Mouse (Mus musculus) lung, embryonic 16.5 days (tissue): ENCODE measurements around the gene Tmprss9. TPM values are rescaled to one million over a fixed set of nuclear protein-coding genes. Genes with fewer than 3 reads are reported as not detected.

Source experiments
- ATAC-seq: fragments of 200-750 bp; cut with Nextera tagmentation; 2 replicates; pipeline ENCODE4 v1.8.0; 2017; ENCODE audit warnings: low read depth, mild to moderate bottlenecking, moderate library complexity
- H3K27ac ChIP-seq: fragments of 300-500 bp; sonication (generic); 2 replicates; pipeline ENCODE4 v1.5.1; 2014; ENCODE audit warnings: mild to moderate bottlenecking, control low read depth, low read length
- H3K27me3 ChIP-seq: fragments of 300-500 bp; sonication (generic); 2 replicates; pipeline ENCODE4 v1.6.1; 2014; ENCODE audit warnings: low read depth, low read length, mixed read lengths; ENCODE audit not compliant: control insufficient read depth, insufficient read depth
- H3K36me3 ChIP-seq: fragments of 300-500 bp; sonication (generic); 2 replicates; pipeline ENCODE4 v1.6.1; 2014; ENCODE audit warnings: low read length; ENCODE audit not compliant: control insufficient read depth, insufficient read depth
- H3K4me1 ChIP-seq: fragments of 300-500 bp; sonication (generic); replicated peaks from 2 replicates; pipeline ENCODE4 v1.6.1; 2014; ENCODE audit warnings: low read length, mixed read lengths; ENCODE audit not compliant: control insufficient read depth, insufficient read depth
- H3K4me2 ChIP-seq: fragments of 300-500 bp; sonication (generic); 2 replicates; pipeline ENCODE4 v1.6.1; 2014; ENCODE audit warnings: low read depth, low read length, control low read depth
- H3K4me3 ChIP-seq: fragments of 300-500 bp; sonication (generic); 2 replicates; pipeline ENCODE4 v1.5.1; 2014; ENCODE audit warnings: mild to moderate bottlenecking, low read length, control low read depth
- H3K9ac ChIP-seq: fragments of 300-500 bp; sonication (generic); 2 replicates; pipeline ENCODE4 v1.6.1; 2014; ENCODE audit warnings: low read length, control low read depth
- H3K9me3 ChIP-seq: fragments of 300-500 bp; sonication (generic); 2 replicates; pipeline ENCODE4 v1.6.1; 2016; ENCODE audit warnings: low read length; ENCODE audit not compliant: control insufficient read depth
- WGBS: fragments of 180-500 bp; shearing (Covaris S2); extraction: QIAGEN DNeasy Blood & Tissue Kit; methylation state at CpG from one replicate; pipeline ENCODE4 v1.1.7; 2014; 5-methylcytosine and 5-hydroxymethylcytosine counted together
- polyA plus RNA-seq: library from polyadenylated mRNA; unstranded; fragments of >200 nt; fragmentation: Nextera tagmentation; extraction: Ambion mirVana; gene quantifications from 2 replicates; pipeline ENCODE4 v1.2.1, GENCODE M21; 2015

Tmprss9 gene
- polyA plus RNA-seq, 1 experiment from 2014 or later: not detected

- no peaks in the 10 kb centered on the region for H3K9me3 ChIP-seq
- no peaks in the 10 kb centered on the region for H3K27me3 ChIP-seq
- ATAC-seq: peak; percentile 88
- under 1% methylated on average over 76 of the region's 81 CpGs for WGBS
- H3K4me3 ChIP-seq: peak within 1 kb of the TSS; percentile 94
- peak within 1 kb of the TSS; percentile 100 for H3K4me2 ChIP-seq
- H3K4me1 ChIP-seq: peaks cover 27% of the 10 kb centered on the region
- peak within 1 kb of the TSS; percentile 25 for H3K27ac ChIP-seq
- peaks cover 12% of the 10 kb centered on the region for H3K36me3 ChIP-seq
- peak within 1 kb of the TSS; percentile 92 for H3K9ac ChIP-seq
Observed at GRCm38 (mm10) chr10:80854913-80855748, 16.5 kb upstream of the Tmprss9 start, which contains the start of the genes Lsm7 and Sppl2b. Lsm7 (minus strand) TSS chr10:80855209. Sppl2b (plus strand) TSS chr10:80855275.

- ATAC-seq: no peak
- Histone ChIP-seq H3K27ac (no peak overlapping the region; the same call in 1 of the 2 replicates), H3K9me3 (no peaks in the 10 kb centered on the region), H3K4me2 (peak overlapping the region; percentile 100), H3K36me3 (peaks cover 12% of the 10 kb centered on the region), H3K4me3 (peak overlapping the region; percentile 94), H3K9ac (peak overlapping the region; percentile 92), H3K27me3 (no peaks in the 10 kb centered on the region), H3K4me1 (peaks cover 27% of the 10 kb centered on the region)
- WGBS: 21% methylated on average over 11 of the region's 11 CpGs
Observed at GRCm38 (mm10) chr10:80855749-80856073, 15.9 kb upstream of the Tmprss9 start.

GRCm38 (mm10) chr10:80856267-80856666, 15.4 kb upstream of the Tmprss9 start:
- peaks cover 27% of the 10 kb centered on the region for H3K4me1 ChIP-seq
- no peak overlapping the region; the same call in none of the 2 replicates for H3K27ac ChIP-seq
- no peaks in the 10 kb centered on the region for H3K9me3 ChIP-seq
- H3K27me3 ChIP-seq: no peaks in the 10 kb centered on the region
- no peak for ATAC-seq
- H3K9ac ChIP-seq: peak overlapping the region; percentile 92
- H3K4me3 ChIP-seq: peak overlapping the region; percentile 94
- H3K4me2 ChIP-seq: peak overlapping the region; percentile 100
- H3K36me3 ChIP-seq: peaks cover 11% of the 10 kb centered on the region
- 46% methylated on average over 3 of the region's 3 CpGs for WGBS

GRCm38 (mm10) chr10:80856908-80857307, 14.7 kb upstream of the Tmprss9 start:
- H3K4me2 ChIP-seq: no peak overlapping the region
- peak overlapping the region; percentile 17; the same call in 1 of the 2 replicates for H3K9ac ChIP-seq
- H3K36me3 ChIP-seq: peaks cover 12% of the 10 kb centered on the region
- no peaks in the 10 kb centered on the region for H3K27me3 ChIP-seq
- H3K4me1 ChIP-seq: peaks cover 27% of the 10 kb centered on the region
- WGBS: 56% methylated on average over 5 of the region's 5 CpGs
- no peak for ATAC-seq
- no peaks in the 10 kb centered on the region for H3K9me3 ChIP-seq
- H3K4me3 ChIP-seq: no peak overlapping the region
- peak overlapping the region; percentile 7; the same call in 1 of the 2 replicates for H3K27ac ChIP-seq

- Histone ChIP-seq H3K27ac (peak overlapping the region; percentile 25), H3K9me3 (no peaks in the 10 kb centered on the region), H3K4me1 (peaks cover 27% of the 10 kb centered on the region), H3K36me3 (peaks cover 10% of the 10 kb centered on the region), H3K27me3 (no peaks in the 10 kb centered on the region), H3K4me3 (no peak overlapping the region), H3K9ac (peak overlapping the region; percentile 27), H3K4me2 (no peak overlapping the region)
- ATAC-seq: peak; percentile 26; the same call in 1 of the 2 replicates
- WGBS: 48% methylated on average over 8 of the region's 8 CpGs
Observed at GRCm38 (mm10) chr10:80857386-80857785, 14.3 kb upstream of the Tmprss9 start.

- Histone ChIP-seq H3K4me2 (no peak overlapping the region), H3K27me3 (no peaks in the 10 kb centered on the region), H3K4me1 (peaks cover 27% of the 10 kb centered on the region), H3K9ac (peak overlapping the region; percentile 27), H3K27ac (peak overlapping the region; percentile 25), H3K4me3 (no peak overlapping the region), H3K36me3 (peaks cover 8% of the 10 kb centered on the region; the same call in 1 of the 2 replicates), H3K9me3 (no peaks in the 10 kb centered on the region)
- no peak for ATAC-seq
- whole genome bisulfite sequencing: 54% methylated on average over 3 of the region's 3 CpGs
Observed at GRCm38 (mm10) chr10:80857848-80858247, 13.8 kb upstream of the Tmprss9 start.

- H3K36me3 ChIP-seq: peaks cover 8% of the 10 kb centered on the region; the same call in 1 of the 2 replicates
- H3K27ac ChIP-seq: 0 out of 2 replicates have a peak overlapping the region, but pooled peaks have one; percentile 25
- WGBS: 52% methylated on average over 7 of the region's 7 CpGs
- H3K4me2 ChIP-seq: no peak overlapping the region
- no peak overlapping the region for H3K4me3 ChIP-seq
- ATAC-seq: no peak
- H3K9ac ChIP-seq: no peak overlapping the region
- H3K9me3 ChIP-seq: no peaks in the 10 kb centered on the region
- no peaks in the 10 kb centered on the region for H3K27me3 ChIP-seq
- H3K4me1 ChIP-seq: peaks cover 27% of the 10 kb centered on the region
Observed at GRCm38 (mm10) chr10:80858350-80858935, 13.2 kb upstream of the Tmprss9 start.

- peaks cover 8% of the 10 kb centered on the region; the same call in 1 of the 2 replicates for H3K4me1 ChIP-seq
- no peak overlapping the region for H3K4me2 ChIP-seq
- WGBS: 89% methylated on average over 5 of the region's 5 CpGs
- no peaks in the 10 kb centered on the region for H3K9me3 ChIP-seq
- no peak overlapping the region for H3K9ac ChIP-seq
- ATAC-seq: no peak
- H3K27ac ChIP-seq: no peak overlapping the region
- no peak overlapping the region for H3K4me3 ChIP-seq
- peaks cover 14% of the 10 kb centered on the region for H3K36me3 ChIP-seq
- no peaks in the 10 kb centered on the region for H3K27me3 ChIP-seq
Observed at GRCm38 (mm10) chr10:80862305-80862704, 9.3 kb upstream of the Tmprss9 start.

- H3K27ac ChIP-seq: no peak overlapping the region
- no peak overlapping the region for H3K4me3 ChIP-seq
- no peak overlapping the region for H3K4me2 ChIP-seq
- H3K9me3 ChIP-seq: no peaks in the 10 kb centered on the region
- no peaks in the 10 kb centered on the region for H3K4me1 ChIP-seq
- no peak overlapping the region for H3K9ac ChIP-seq
- WGBS: 83% methylated on average over 16 of the region's 16 CpGs
- no peaks in the 10 kb centered on the region for H3K27me3 ChIP-seq
- peaks cover 16% of the 10 kb centered on the region for H3K36me3 ChIP-seq
- no peak for ATAC-seq
Observed at GRCm38 (mm10) chr10:80864446-80864845, 7.2 kb upstream of the Tmprss9 start.
